In genomic region chr17:49243419-49243818, GRCm38 (mm10) we compare ENCODE assay signal across 9 mouse cellular contexts.
A peak's percentile ranks its signal among the peaks of the same experiment; 100 is the strongest.
DNase-seq lines count a peak whose midpoint lies in the region; ATAC-seq lines count a peak whose summit lies in the region.
"Had no signal": no experiment of that assay in that cellular context is flagged by ENCODE, and none has a peak within 500 bp of the region (broad histone marks: within the 10 kb centered on the region; RNA-seq: fewer than 3 reads in every experiment).

No protein-coding gene starts in this region.

- H3K4me2 ChIP-seq in forebrain, embryonic 14.5 days (ENCODE audit: low read length) = no peak overlapping the region
- no peak overlapping the region for H3K4me2 ChIP-seq in forebrain, embryonic 12.5 days
- no peak overlapping the region for H3K4me2 ChIP-seq in heart, embryonic 13.5 days
- H3K4me2 ChIP-seq in stomach, embryonic 14.5 days (replicated peaks; ENCODE audit: low read depth, low read length) = no peak overlapping the region

- H3K27me3 ChIP-seq in forebrain, embryonic 14.5 days (replicated peaks; ENCODE audit: control insufficient read depth, insufficient read depth, low read length) = no peaks in the 10 kb centered on the region
- no peaks in the 10 kb centered on the region; the same call in 1 of the 2 replicates for H3K27me3 ChIP-seq in forebrain, embryonic 12.5 days
- peaks cover 11% of the 10 kb centered on the region; the same call in 1 of the 2 replicates for H3K27me3 ChIP-seq in heart, embryonic 13.5 days (replicated peaks)
- no peaks in the 10 kb centered on the region for H3K27me3 ChIP-seq in stomach, embryonic 14.5 days (ENCODE audit: control insufficient read depth, insufficient read depth, low read length)
- H3K27me3 ChIP-seq: megakaryocyte, embryonic 14.5 days had no signal

- 34% methylated on average over 2 of the region's 2 CpGs for WGBS in forebrain, embryonic 14.5 days
- WGBS in forebrain, embryonic 12.5 days = 74% methylated on average over 2 of the region's 2 CpGs
- WGBS in heart, embryonic 13.5 days = 8% methylated on average over 2 of the region's 2 CpGs
- WGBS in stomach, embryonic 14.5 days = 25% methylated on average over 2 of the region's 2 CpGs

- no peaks in the 10 kb centered on the region for H3K9me3 ChIP-seq in forebrain, embryonic 14.5 days (replicated peaks; ENCODE audit: control insufficient read depth, low read length)
- no peaks in the 10 kb centered on the region for H3K9me3 ChIP-seq in forebrain, embryonic 12.5 days
- H3K9me3 ChIP-seq in heart, embryonic 13.5 days = no peaks in the 10 kb centered on the region
- H3K9me3 ChIP-seq in stomach, embryonic 14.5 days (ENCODE audit: control insufficient read depth, low read depth, low read length) = no peaks in the 10 kb centered on the region

- no peak overlapping the region for H3K27ac ChIP-seq in forebrain, embryonic 14.5 days (ENCODE audit: low read depth, low read length)
- no peak overlapping the region for H3K27ac ChIP-seq in forebrain, embryonic 12.5 days
- peak overlapping the region; percentile 73 for H3K27ac ChIP-seq in heart, embryonic 13.5 days (replicated peaks)
- peak overlapping the region; percentile 74 for H3K27ac ChIP-seq in stomach, embryonic 14.5 days (ENCODE audit: low read length)

- H3K9ac ChIP-seq in forebrain, embryonic 14.5 days (ENCODE audit: low read length) = no peak overlapping the region
- H3K9ac ChIP-seq in forebrain, embryonic 12.5 days = no peak overlapping the region
- no peak overlapping the region for H3K9ac ChIP-seq in heart, embryonic 13.5 days
- no peak overlapping the region for H3K9ac ChIP-seq in stomach, embryonic 14.5 days (replicated peaks; ENCODE audit: low read depth, low read length)

- H3K4me1 ChIP-seq in forebrain, embryonic 14.5 days (ENCODE audit: control insufficient read depth, insufficient read depth, low read length) = peaks cover 5% of the 10 kb centered on the region; the same call in 1 of the 2 replicates
- H3K4me1 ChIP-seq in forebrain, embryonic 12.5 days = peaks cover 5% of the 10 kb centered on the region; the same call in 1 of the 2 replicates
- H3K4me1 ChIP-seq in heart, embryonic 13.5 days = peaks cover 16% of the 10 kb centered on the region
- peaks cover 14% of the 10 kb centered on the region for H3K4me1 ChIP-seq in stomach, embryonic 14.5 days (ENCODE audit: control insufficient read depth, insufficient read depth, low read length)
- H3K4me1 ChIP-seq: megakaryocyte, embryonic 14.5 days had no signal

- peak; percentile 67 for DNase-seq in forebrain, embryonic 14.5 days (ENCODE audit: low spot score)
- peak; percentile 67 to 74 for DNase-seq in adrenal gland, postnatal 36 days
- peak; percentile 79 to 80 for DNase-seq in kidney, postnatal 4 days
- no peak for DNase-seq in natural killer cell, adult 2 months (ENCODE audit: low spot score in 2 of 2)
- no peak for DNase-seq in ovary, postnatal 10 days (ENCODE audit: low spot score)

- H3K36me3 ChIP-seq in forebrain, embryonic 14.5 days (ENCODE audit: control insufficient read depth, insufficient read depth, low read length) = no peaks in the 10 kb centered on the region
- H3K36me3 ChIP-seq in forebrain, embryonic 12.5 days (replicated peaks) = no peaks in the 10 kb centered on the region
- H3K36me3 ChIP-seq in heart, embryonic 13.5 days = no peaks in the 10 kb centered on the region
- no peaks in the 10 kb centered on the region for H3K36me3 ChIP-seq in stomach, embryonic 14.5 days (ENCODE audit: control insufficient read depth, insufficient read depth, low read length)

- ATAC-seq in forebrain, embryonic 14.5 days = no peak; the same call in 1 of the 2 replicates
- ATAC-seq in forebrain, embryonic 12.5 days (ENCODE audit: low FRiP score) = no peak
- ATAC-seq in heart, embryonic 13.5 days (ENCODE audit: extremely low read depth, insufficient number of reproducible peaks, low FRiP score, low TSS enrichment) = peak; percentile 58
- peak; percentile 78; the same call in 1 of the 2 replicates for ATAC-seq in stomach, embryonic 14.5 days (ENCODE audit: insufficient number of reproducible peaks, insufficient read depth, low FRiP score, low read depth)

- H3K4me3 ChIP-seq in forebrain, embryonic 14.5 days (ENCODE audit: low read depth, low read length) = no peak overlapping the region
- no peak overlapping the region for H3K4me3 ChIP-seq in forebrain, embryonic 12.5 days (replicated peaks)
- no peak overlapping the region for H3K4me3 ChIP-seq in heart, embryonic 13.5 days
- no peak overlapping the region for H3K4me3 ChIP-seq in stomach, embryonic 14.5 days (ENCODE audit: low read depth, low read length)
- H3K4me3 ChIP-seq: megakaryocyte, embryonic 14.5 days had no signal

Comparison
In these comparisons a context has a peak if more than half of its experiments do, and no peak if none do; other contexts are left out.
1. ATAC-seq: peak in heart, embryonic 13.5 days (single experiment) and stomach, embryonic 14.5 days (single experiment); none in forebrain, embryonic 14.5 days (single experiment) and forebrain, embryonic 12.5 days (single experiment).
2. DNase-seq: peak in forebrain, embryonic 14.5 days (single experiment), adrenal gland, postnatal 36 days (2 of 2) and kidney, postnatal 4 days (2 of 2); none in natural killer cell, adult 2 months (0 of 2) and ovary, postnatal 10 days (single experiment).
3. H3K27ac ChIP-seq: peak in heart, embryonic 13.5 days (single experiment) and stomach, embryonic 14.5 days (single experiment); none in forebrain, embryonic 14.5 days (single experiment) and forebrain, embryonic 12.5 days (single experiment).